Mouse (Mus musculus) intestine, embryonic 14.5 days (tissue): ENCODE results near the gene 1810055G02Rik. TPM values are rescaled to one million over a fixed set of nuclear protein-coding genes. Genes with fewer than 3 reads are reported as not detected.

Experiments used
- ATAC-seq: fragments of 200-750 bp; cut with Nextera tagmentation; replicated peaks from 2 replicates; pipeline ENCODE4 v1.8.0; 2017; ENCODE audit warnings: low read depth, moderate number of reproducible peaks, moderate TSS enrichment, moderate library complexity; ENCODE audit not compliant: low FRiP score, low TSS enrichment
- DNase-seq: peaks from one replicate; pipeline ENCODE4 v3.0.0-alpha.2; 2018; ENCODE audit warnings: low spot score
- H3K27ac ChIP-seq: fragments of 300-500 bp; sonication (generic); 2 replicates; pipeline ENCODE4 v1.5.1; 2014; ENCODE audit warnings: low read depth, mild to moderate bottlenecking, control low read depth
- H3K27me3 ChIP-seq: fragments of 300-500 bp; sonication (generic); replicated peaks from 2 replicates; pipeline ENCODE4 v1.6.1; 2014; ENCODE audit warnings: low read length, control low read depth; ENCODE audit not compliant: control insufficient read depth, insufficient read depth
- H3K36me3 ChIP-seq: fragments of 300-500 bp; sonication (generic); 2 replicates; pipeline ENCODE4 v1.6.1; 2014; ENCODE audit warnings: low read length, control low read depth; ENCODE audit not compliant: control insufficient read depth, insufficient read depth
- H3K4me1 ChIP-seq: fragments of 300-500 bp; sonication (generic); replicated peaks from 2 replicates; pipeline ENCODE4 v1.6.1; 2014; ENCODE audit warnings: low read length, control low read depth, mixed read lengths; ENCODE audit not compliant: control insufficient read depth, insufficient read depth
- H3K4me2 ChIP-seq: fragments of 300-500 bp; sonication (generic); 2 replicates; pipeline ENCODE4 v1.6.1; 2014; ENCODE audit warnings: low read length
- H3K4me3 ChIP-seq: fragments of 300-500 bp; sonication (generic); 2 replicates; pipeline ENCODE4 v1.5.1; 2014; ENCODE audit warnings: low read depth, low read length, control low read depth, mixed read lengths
- H3K9ac ChIP-seq: fragments of 300-500 bp; sonication (generic); 2 replicates; pipeline ENCODE4 v1.6.1; 2014; ENCODE audit warnings: mild to moderate bottlenecking, low read length
- H3K9me3 ChIP-seq: fragments of 300-500 bp; sonication (generic); 2 replicates; pipeline ENCODE4 v1.6.1; 2016; ENCODE audit warnings: low read length, control low read depth; ENCODE audit not compliant: control insufficient read depth
- WGBS: fragments of 180-500 bp; shearing (Covaris S2); extraction: QIAGEN DNeasy Blood & Tissue Kit; methylation state at CpG from one replicate; pipeline ENCODE4 v1.1.7; 2014; 5-methylcytosine and 5-hydroxymethylcytosine counted together
- polyA plus RNA-seq: library from polyadenylated mRNA; unstranded; fragments of >200 nt; fragmentation: Nextera tagmentation; extraction: Ambion mirVana; gene quantifications from 2 replicates; pipeline ENCODE4 v1.2.1, GENCODE M21; 2014

Gene 1810055G02Rik
- polyA plus RNA-seq, 1 experiment from 2014 or later: 36.4 TPM

GRCm38 (mm10) chr19:3674122-3674855 lies 33.8 kb upstream of the 1810055G02Rik start:
- Histone ChIP-seq H3K27ac (peak overlapping the region; percentile 16; the same call in 1 of the 2 replicates), H3K9ac (no peak overlapping the region), H3K4me3 (no peak overlapping the region), H3K36me3 (peaks cover 16% of the 10 kb centered on the region), H3K4me2 (no peak overlapping the region), H3K4me1 (peaks cover 7% of the 10 kb centered on the region), H3K9me3 (peaks cover 4% of the 10 kb centered on the region; the same call in 1 of the 2 replicates), H3K27me3 (no peaks in the 10 kb centered on the region)
- no peak; the same call in 1 of the 2 replicates for ATAC-seq
- no peak for DNase-seq
- WGBS: 79% methylated on average over 8 of the region's 8 CpGs

- DNase-seq (no peak), ATAC-seq (no peak)
- Histone ChIP-seq H3K9me3 (no peaks in the 10 kb centered on the region), H3K4me3 (no peak overlapping the region), H3K4me1 (peaks cover 37% of the 10 kb centered on the region), H3K9ac (no peak overlapping the region), H3K27me3 (no peaks in the 10 kb centered on the region), H3K36me3 (no peaks in the 10 kb centered on the region), H3K4me2 (no peak overlapping the region), H3K27ac (peak overlapping the region; percentile 69)
- WGBS: 84% methylated on average over 7 of the region's 7 CpGs
Observed at GRCm38 (mm10) chr19:3680732-3681131, 27.4 kb upstream of the 1810055G02Rik start.

DNA sequence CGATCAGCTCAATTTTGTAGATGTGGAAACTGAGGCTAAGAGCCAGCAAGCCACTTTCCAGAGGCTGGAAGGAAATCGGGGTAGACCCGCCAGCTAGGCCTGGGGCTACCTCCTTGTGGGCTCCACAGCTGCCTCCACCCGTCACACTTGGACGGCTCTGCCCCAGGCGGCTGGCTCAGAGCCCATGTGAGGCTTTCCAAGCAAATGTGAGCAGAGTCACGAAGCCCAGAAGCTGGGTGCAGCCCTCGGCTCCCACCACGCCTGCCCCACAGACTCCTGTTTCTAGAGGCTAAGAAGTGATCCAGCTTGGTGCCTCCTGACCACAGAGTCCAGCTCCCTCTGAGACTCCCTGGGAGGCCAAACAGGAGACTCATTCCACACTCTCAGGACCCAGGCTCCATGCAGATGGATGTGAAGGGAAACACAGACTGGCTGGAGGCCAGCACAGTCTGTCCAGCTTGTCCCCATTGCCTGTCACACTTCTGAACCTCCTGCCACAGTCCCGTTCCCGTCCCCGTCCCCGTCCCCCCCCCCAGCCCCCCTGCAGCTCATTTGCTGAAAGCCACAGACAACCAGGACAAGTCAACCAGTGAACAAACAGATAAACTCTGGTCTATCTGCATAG lies 26.7 kb upstream of the 1810055G02Rik start:
- Histone ChIP-seq H3K4me2 (no peak overlapping the region), H3K27ac (peak overlapping the region; percentile 69), H3K9me3 (no peaks in the 10 kb centered on the region), H3K36me3 (no peaks in the 10 kb centered on the region), H3K9ac (no peak overlapping the region), H3K4me1 (peaks cover 37% of the 10 kb centered on the region), H3K27me3 (no peaks in the 10 kb centered on the region), H3K4me3 (no peak overlapping the region)
- DNase-seq: peak; percentile 64
- 29% methylated on average over 13 of the region's 13 CpGs for WGBS
- ATAC-seq: no peak

GRCm38 (mm10) chr19:3684414-3684813 lies 23.7 kb upstream of the 1810055G02Rik start:
- 29% methylated on average over 1 of the region's 1 CpGs for WGBS
- Histone ChIP-seq H3K4me2 (peak overlapping the region; percentile 99), H3K27ac (peak overlapping the region; percentile 80), H3K36me3 (no peaks in the 10 kb centered on the region), H3K4me3 (peak overlapping the region; percentile 87), H3K4me1 (peaks cover 46% of the 10 kb centered on the region), H3K9ac (peak overlapping the region; percentile 96), H3K27me3 (no peaks in the 10 kb centered on the region), H3K9me3 (no peaks in the 10 kb centered on the region)
- DNase-seq: no peak
- no peak for ATAC-seq

- no peak for ATAC-seq
- no peaks in the 10 kb centered on the region for H3K27me3 ChIP-seq
- peak overlapping the region; percentile 96 for H3K9ac ChIP-seq
- peak overlapping the region; percentile 80 for H3K27ac ChIP-seq
- H3K4me1 ChIP-seq: peaks cover 46% of the 10 kb centered on the region
- H3K4me2 ChIP-seq: peak overlapping the region; percentile 99
- 5% methylated on average over 11 of the region's 11 CpGs for WGBS
- peak; percentile 74 for DNase-seq
- no peaks in the 10 kb centered on the region for H3K36me3 ChIP-seq
- no peaks in the 10 kb centered on the region for H3K9me3 ChIP-seq
- H3K4me3 ChIP-seq: peak overlapping the region; percentile 87
Observed at GRCm38 (mm10) chr19:3684957-3685580, 23.0 kb upstream of the 1810055G02Rik start.

- Histone ChIP-seq H3K27ac (peak overlapping the region; percentile 80), H3K9me3 (no peaks in the 10 kb centered on the region), H3K27me3 (no peaks in the 10 kb centered on the region), H3K4me3 (peak overlapping the region; percentile 87), H3K4me2 (peak overlapping the region; percentile 99), H3K36me3 (no peaks in the 10 kb centered on the region), H3K4me1 (peaks cover 46% of the 10 kb centered on the region), H3K9ac (peak overlapping the region; percentile 96)
- under 1% methylated on average over 42 of the region's 45 CpGs for WGBS
- ATAC-seq (peak; percentile 44; the same call in 1 of the 2 replicates), DNase-seq (peak; percentile 77)
Observed at GRCm38 (mm10) chr19:3685611-3686214, 22.4 kb upstream of the 1810055G02Rik start.

- Histone ChIP-seq H3K4me2 (peak within 1 kb of the TSS; percentile 99), H3K4me3 (peak within 1 kb of the TSS; percentile 87), H3K4me1 (peaks cover 40% of the 10 kb centered on the region), H3K36me3 (no peaks in the 10 kb centered on the region), H3K27ac (peak within 1 kb of the TSS; percentile 80), H3K9me3 (no peaks in the 10 kb centered on the region), H3K9ac (peak within 1 kb of the TSS; percentile 96), H3K27me3 (no peaks in the 10 kb centered on the region)
- DNase-seq (peak; percentile 78), ATAC-seq (peak; percentile 73)
- WGBS: under 1% methylated on average over 70 of the region's 83 CpGs
Observed at GRCm38 (mm10) chr19:3686215-3686894, 21.7 kb upstream of the 1810055G02Rik start, which contains the start of gene Lrp5. Lrp5 (minus strand) TSS chr19:3686564.

GRCm38 (mm10) chr19:3687676-3688171 lies 20.4 kb upstream of the 1810055G02Rik start:
- WGBS: 22% methylated on average over 5 of the region's 5 CpGs
- Histone ChIP-seq H3K36me3 (no peaks in the 10 kb centered on the region), H3K4me2 (no peak overlapping the region), H3K27ac (peak overlapping the region; percentile 47; the same call in 1 of the 2 replicates), H3K27me3 (no peaks in the 10 kb centered on the region), H3K4me3 (no peak overlapping the region), H3K9me3 (no peaks in the 10 kb centered on the region), H3K4me1 (peaks cover 27% of the 10 kb centered on the region), H3K9ac (no peak overlapping the region)
- ATAC-seq: no peak
- no peak for DNase-seq
